Mouse (Mus musculus) brain, embryonic 18.5 days (tissue): ENCODE measurements around the gene Nckap5l.

Experiments used
- DNase-seq: peaks from one replicate; pipeline ENCODE4 v3.0.0-alpha.2; 2012; ENCODE audit warnings: low read depth, low spot score

Nckap5l gene

DNA sequence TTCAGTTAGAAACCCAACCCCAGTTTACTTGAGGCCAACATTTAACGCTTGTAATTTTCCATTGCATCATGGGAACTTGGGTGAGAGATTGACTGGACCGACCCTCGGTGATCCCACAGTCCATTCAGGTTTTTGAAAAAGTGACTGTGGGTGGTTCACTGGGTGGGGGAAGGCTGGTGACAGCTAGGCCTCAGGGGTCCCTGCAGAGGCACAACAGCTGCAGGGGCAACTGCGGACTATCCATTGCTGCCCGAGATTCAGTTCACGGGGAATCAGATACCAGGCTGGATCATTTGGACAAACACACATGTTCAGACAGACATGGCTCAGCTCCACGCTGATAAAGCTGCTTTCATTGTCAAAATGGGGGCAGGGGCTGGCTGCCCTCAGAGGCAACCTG lies 26.0 kb downstream of the Nckap5l start:
- no peak for DNase-seq

- DNase-seq: no peak
These were observed 26.5 kb downstream of the Nckap5l start for GRCm38 (mm10) chr15:99431063-99431462.

DNA sequence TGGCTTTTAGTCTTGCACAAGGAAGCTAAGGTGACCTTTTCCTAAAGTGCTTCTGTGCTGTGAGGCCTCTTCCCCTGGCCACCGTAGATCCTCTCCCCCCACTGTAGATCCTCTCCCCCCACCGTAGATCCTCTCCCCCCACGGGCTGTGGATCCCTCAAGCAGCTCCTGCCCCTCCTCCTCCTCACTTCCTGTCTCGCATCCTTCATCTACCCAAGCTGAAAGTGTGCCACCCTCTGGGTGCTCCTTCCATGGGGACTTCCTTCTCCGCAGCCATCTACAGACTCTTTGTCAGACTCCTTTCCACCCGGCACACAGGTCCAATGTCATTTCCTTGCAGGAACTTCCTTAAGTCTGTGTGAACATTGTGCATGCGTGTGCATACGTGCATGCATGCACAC lies 27.2 kb downstream of the Nckap5l start:
- DNase-seq: no peak

DNA sequence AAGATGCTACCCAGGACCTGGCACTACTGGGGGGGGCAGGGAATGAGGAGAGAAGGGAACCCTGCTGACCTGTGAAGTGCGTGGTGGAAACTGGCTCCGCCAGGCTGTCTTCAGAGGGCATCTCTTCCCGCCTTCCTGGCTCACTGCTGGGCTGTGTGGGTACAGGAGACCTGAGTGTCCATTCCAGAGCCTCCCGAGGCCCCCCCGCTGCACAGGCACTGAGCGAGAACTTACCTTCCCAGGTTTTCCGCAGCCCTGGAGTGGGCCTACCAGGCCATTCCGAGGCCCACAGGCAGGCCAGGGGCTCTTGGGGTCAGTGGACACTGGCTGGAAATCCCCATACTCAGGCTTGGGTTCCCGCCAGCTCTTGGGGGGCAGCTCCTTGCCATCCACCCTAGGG lies 33.7 kb downstream of the Nckap5l start:
- no peak for DNase-seq

DNA sequence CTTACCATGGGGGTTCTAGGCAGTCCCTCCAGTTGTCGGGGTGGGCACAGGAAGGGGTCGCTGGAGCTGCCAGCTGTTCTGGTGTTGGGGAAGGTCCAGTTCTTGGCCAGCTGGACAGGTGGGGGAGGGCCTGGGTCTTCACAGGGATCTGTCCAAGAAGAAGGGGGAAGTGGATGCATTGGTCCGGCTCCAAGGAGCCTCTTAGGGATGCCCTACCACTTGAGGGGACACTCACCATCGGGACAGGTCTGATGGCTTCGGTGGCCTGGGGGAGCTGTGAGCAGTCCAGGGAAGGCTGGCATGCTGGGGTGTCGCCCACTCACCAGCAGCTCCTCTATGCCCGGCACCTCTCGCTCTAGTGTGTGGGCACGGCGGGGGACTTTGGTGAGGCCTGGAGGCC lies 34.4 kb downstream of the Nckap5l start:
- no peak for DNase-seq

DNA sequence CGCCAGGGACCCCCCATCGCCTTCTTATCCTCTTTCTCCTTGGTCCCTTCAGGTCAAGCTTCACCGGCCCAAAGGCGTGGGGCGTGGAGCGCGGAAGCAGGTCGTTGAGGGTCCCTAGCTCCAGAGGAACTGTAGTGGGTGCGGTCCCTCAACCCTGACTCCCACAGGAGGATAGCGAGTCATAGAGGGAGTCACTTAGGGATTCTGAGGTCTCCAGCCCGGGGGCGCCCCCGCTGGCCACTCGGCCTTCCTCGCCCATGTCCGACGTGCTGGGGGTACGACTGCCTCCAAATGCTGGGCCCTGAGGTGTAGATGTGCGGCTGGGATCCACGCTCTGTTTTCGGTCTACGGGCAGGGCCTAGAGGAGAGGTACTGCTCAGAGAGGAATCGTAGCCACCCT lies 35.0 kb downstream of the Nckap5l start:
- no peak for DNase-seq

- DNase-seq: no peak
These were observed 35.9 kb downstream of the Nckap5l start for GRCm38 (mm10) chr15:99421676-99422075.

DNA sequence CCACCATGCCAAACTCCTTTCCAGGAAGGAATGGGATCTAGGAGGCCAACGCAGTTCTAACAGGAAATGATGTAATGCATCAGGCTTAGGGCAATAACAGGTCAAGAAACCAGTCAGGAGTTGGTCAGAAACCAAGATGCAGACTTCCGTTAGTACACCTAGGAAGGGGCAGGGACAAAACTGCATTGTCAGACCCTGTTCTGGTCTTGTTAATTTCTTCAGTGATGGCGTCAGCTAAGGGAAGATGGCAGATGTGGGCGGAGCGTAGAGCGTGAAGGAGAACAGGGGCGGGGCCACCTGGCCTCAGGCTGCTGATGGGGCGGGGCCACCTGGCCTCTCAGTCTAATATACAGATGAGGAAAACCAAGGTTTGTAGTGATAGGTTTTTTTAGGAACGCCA lies 36.4 kb downstream of the Nckap5l start:
- DNase-seq: no peak

DNA sequence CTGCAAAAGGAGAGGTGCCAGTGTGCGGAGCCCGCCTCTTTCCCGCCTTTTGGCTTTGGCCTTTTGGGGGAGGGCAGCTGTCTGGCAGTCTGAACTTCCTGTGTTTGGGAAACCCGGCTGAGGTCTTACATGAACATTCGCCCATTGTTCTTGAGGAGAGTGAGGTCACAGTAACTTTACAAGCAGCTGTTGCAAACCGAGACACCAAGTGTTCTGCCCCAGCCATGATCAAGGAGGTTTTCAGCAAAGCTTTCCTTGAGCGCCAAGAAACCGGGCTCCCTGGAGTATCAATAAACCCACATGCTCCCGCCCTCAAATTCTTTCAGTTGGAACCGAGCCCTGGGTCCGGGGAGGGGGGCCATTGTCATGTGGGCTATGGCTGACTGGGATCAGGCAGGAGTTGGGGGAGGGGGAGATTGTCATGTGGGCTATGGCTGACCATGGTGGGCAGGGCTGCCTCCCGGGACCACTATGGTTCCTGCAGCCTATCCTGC lies 37.0 kb downstream of the Nckap5l start:
- peak; percentile 32 for DNase-seq

GRCm38 (mm10) chr15:99420101-99420500 lies 37.4 kb downstream of the Nckap5l start:
- no peak for DNase-seq

- no peak for DNase-seq
These were observed 39.8 kb downstream of the Nckap5l start for GRCm38 (mm10) chr15:99417692-99418271.

DNA sequence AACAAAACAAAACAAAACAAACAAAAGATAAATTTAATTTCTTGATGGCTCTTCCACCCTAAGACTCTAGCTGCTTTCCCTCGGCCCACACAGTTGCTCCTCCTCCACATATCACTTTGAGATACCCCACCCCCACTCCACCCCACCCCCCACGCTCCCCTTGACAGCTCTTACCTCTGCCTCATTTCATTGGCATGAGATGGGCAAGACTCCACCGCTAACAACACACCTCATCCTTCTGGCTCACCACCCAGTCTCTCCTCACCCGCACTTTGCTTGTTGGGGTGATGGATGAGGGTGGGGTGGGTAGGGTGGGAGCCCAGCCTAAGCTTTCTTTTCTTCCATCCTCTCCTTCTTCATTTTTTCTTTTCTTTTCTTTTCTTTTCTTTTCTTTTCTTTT lies 40.6 kb downstream of the Nckap5l start:
- DNase-seq: no peak

DNA sequence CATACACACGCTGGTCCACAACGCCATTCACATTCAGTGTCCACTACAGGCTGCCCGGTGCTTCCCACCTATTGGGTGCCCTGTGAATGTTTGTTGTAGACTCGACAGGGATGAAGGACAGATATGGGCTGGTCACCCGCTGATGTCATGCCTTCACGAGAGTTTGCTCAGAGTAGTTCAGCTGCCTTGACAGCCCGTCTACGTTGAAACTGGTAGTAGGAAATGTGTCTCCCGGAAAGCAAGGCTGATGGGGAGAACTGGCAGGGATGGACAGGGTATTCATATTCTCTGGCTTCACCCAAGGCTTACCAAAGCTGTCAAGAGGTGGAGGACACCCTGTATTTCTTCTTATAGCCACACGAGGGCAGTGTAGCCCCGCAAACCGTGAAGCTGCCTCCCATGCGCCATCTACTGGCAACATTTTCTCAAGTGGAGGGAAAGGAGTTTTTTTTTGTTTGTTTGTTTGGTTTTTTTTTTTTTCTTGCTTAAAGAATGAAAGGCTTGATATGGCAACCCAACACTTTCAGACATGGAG lies 41.1 kb downstream of the Nckap5l start:
- peak; percentile 56 for DNase-seq

GRCm38 (mm10) chr15:99415793-99416192 lies 41.8 kb downstream of the Nckap5l start:
- DNase-seq: no peak

GRCm38 (mm10) chr15:99411747-99412146 lies 45.8 kb downstream of the Nckap5l start:
- no peak for DNase-seq

DNA sequence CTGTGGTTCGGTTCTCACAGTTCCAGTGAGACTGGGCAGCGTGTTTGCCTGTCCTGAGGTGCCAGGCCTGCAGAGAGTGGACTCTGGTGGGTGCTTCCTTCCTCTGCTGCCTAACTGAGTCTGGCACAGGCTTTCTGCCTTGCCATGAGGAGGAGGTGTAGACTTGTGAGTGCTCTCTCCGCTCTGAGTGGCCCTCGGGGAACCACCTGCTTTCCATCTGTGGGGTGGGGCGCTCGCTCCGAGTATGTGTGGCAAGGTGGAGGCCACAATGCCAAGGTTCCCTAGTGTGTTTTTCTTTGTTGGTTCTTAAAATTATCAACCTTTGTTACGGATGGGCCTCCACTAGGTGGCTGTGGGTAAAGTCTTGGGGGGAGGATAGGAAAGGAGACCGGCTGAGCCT lies 48.7 kb downstream of the Nckap5l start:
- DNase-seq: no peak

DNA sequence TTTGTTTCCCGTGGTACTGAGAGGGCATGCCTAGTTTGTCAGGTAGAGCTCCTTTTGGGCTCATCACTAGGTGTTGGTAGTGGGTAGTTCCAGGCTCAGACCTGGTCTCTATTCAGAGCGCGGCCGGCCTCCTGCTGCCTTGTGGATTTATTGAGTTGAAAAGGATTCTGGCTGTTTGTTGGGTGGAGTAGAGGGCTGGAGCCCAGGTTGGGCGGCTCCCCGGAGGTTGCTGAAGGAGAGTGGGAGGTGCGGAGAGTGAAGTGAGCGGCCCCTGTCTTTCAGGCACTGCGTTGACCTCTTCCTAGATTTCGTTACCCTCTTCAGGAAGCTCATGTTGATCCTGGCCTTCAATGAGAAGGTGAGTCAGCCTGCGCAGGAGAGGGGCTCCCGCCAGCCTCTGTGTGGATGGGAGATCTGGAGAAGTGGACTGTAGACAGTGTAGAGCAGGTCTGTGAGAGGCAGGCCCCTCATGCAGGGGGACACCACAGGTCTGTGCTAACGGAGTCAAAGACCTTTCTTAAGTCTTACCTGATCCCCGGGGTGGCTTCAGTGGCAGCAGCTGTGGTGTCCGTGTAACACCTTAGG lies 50.5 kb downstream of the Nckap5l start:
- DNase-seq: no peak

- DNase-seq: no peak
These were observed 52.4 kb downstream of the Nckap5l start for GRCm38 (mm10) chr15:99405150-99405549.

GRCm38 (mm10) chr15:99403159-99403889 lies 54.2 kb downstream of the Nckap5l start:
- DNase-seq: no peak

DNA sequence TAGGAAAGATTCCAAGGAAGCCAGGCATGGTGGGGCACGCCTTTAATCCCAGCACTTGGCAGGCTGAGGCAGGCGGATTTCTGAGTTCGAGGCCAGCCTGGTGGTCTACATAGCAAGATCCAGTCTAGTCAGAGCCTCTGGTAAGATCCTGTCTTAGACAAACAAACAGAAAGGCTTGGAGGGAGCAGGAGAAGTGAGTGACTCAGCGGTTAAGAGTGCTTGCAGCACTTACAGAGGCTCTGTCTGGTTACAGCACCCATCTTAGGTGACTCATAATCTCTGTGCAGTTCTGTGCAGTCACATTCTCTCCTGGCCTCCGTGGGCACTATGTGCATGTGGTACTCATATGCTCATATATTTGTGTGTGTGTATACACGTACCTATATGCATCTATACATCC lies 56.9 kb downstream of the Nckap5l start:
- no peak for DNase-seq

- no peak for DNase-seq
These were observed 57.9 kb downstream of the Nckap5l start for GRCm38 (mm10) chr15:99399503-99400245.

- no peak for DNase-seq
These were observed 59.9 kb downstream of the Nckap5l start for GRCm38 (mm10) chr15:99397622-99398021.
